Mouse (Mus musculus) liver, embryonic 11.5 days (tissue): ENCODE measurements around the gene Abhd2. TPM values are rescaled to one million over a fixed set of nuclear protein-coding genes. Genes with fewer than 3 reads are reported as not detected.

Experiments used
- ATAC-seq: fragments of 200-750 bp; cut with Nextera tagmentation; replicated peaks from 2 replicates; pipeline ENCODE4 v1.8.0; 2017; ENCODE audit warnings: moderate number of reproducible peaks, mild to moderate bottlenecking, moderate TSS enrichment, moderate library complexity; ENCODE audit not compliant: low FRiP score
- DNase-seq: peaks from one replicate; pipeline ENCODE4 v3.0.0-alpha.2; 2017; ENCODE audit warnings: low spot score
- H3K27ac ChIP-seq: fragments of 300-500 bp; sonication (generic); 2 replicates; pipeline ENCODE4 v1.5.1; 2014; ENCODE audit warnings: mild to moderate bottlenecking, low read depth, low read length, control low read depth
- H3K27me3 ChIP-seq: fragments of 300-500 bp; sonication (generic); replicated peaks from 2 replicates; pipeline ENCODE4 v1.6.1; 2014; ENCODE audit warnings: low read length, mixed read lengths; ENCODE audit not compliant: control insufficient read depth, insufficient read depth
- H3K36me3 ChIP-seq: fragments of 300-500 bp; sonication (generic); 2 replicates; pipeline ENCODE4 v1.6.1; 2014; ENCODE audit warnings: mild to moderate bottlenecking, low read length, moderate library complexity, mixed read lengths; ENCODE audit not compliant: control insufficient read depth, insufficient read depth
- H3K4me1 ChIP-seq: fragments of 300-500 bp; sonication (generic); replicated peaks from 2 replicates; pipeline ENCODE4 v1.6.1; 2014; ENCODE audit warnings: low read length, mixed read lengths; ENCODE audit not compliant: control insufficient read depth, insufficient read depth
- H3K4me2 ChIP-seq: fragments of 300-500 bp; sonication (generic); 2 replicates; pipeline ENCODE4 v1.6.1; 2014; ENCODE audit warnings: mild to moderate bottlenecking, control low read depth, moderate library complexity
- H3K4me3 ChIP-seq: fragments of 300-500 bp; sonication (generic); 2 replicates; pipeline ENCODE4 v1.5.1; 2014; ENCODE audit warnings: low read depth, low read length, control low read depth
- H3K9ac ChIP-seq: fragments of 300-500 bp; sonication (generic); 2 replicates; pipeline ENCODE4 v1.6.1; 2014; ENCODE audit warnings: low read depth, low read length, control low read depth
- H3K9me3 ChIP-seq: fragments of 300-500 bp; sonication (generic); 2 replicates; pipeline ENCODE4 v1.6.1; 2016; ENCODE audit warnings: low read length, inconsistent platforms, mixed read lengths; ENCODE audit not compliant: control insufficient read depth
- WGBS: fragments of 180-500 bp; shearing (Covaris S2); extraction: QIAGEN DNeasy Blood & Tissue Kit; methylation state at CpG from one replicate; pipeline ENCODE4 v1.1.7; 2014; 5-methylcytosine and 5-hydroxymethylcytosine counted together
- polyA plus RNA-seq: library from polyadenylated mRNA; unstranded; fragments of >200 nt; fragmentation: Nextera tagmentation; extraction: Ambion mirVana; gene quantifications from 2 replicates; pipeline ENCODE4 v1.2.1, GENCODE M21; 2014

Abhd2 gene
- polyA plus RNA-seq, 1 experiment from 2014 or later = 11.5 TPM

DNA sequence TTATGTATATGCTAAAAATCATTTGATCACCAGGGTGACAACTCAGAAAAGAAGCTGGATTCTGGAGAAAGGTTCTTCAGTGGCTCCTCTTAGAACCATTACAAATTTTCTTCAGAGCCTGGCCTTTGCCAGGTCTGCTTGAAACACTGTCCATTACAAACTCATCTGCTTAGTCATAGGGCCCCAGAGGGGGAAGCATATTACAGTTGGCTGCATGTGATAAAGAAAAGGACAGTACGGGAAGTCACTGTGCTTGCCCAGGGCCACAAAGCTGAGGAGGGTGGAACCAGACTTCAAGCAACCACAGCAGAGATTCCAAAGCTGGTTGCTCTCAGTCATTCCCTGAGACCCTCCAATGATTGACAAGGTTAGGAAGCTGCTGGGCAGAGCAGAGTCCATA, 3.1 kb upstream of the Abhd2 start:
- Histone ChIP-seq H3K27me3 (no peaks in the 10 kb centered on the region), H3K27ac (peak overlapping the region; percentile 53), H3K4me1 (peaks cover 65% of the 10 kb centered on the region), H3K36me3 (no peaks in the 10 kb centered on the region), H3K9ac (no peak overlapping the region), H3K9me3 (no peaks in the 10 kb centered on the region), H3K4me2 (peak overlapping the region; percentile 45), H3K4me3 (no peak overlapping the region)
- ATAC-seq = peak; percentile 48
- DNase-seq = no peak
- 25% methylated on average over 1 of the region's 1 CpGs for WGBS

DNA sequence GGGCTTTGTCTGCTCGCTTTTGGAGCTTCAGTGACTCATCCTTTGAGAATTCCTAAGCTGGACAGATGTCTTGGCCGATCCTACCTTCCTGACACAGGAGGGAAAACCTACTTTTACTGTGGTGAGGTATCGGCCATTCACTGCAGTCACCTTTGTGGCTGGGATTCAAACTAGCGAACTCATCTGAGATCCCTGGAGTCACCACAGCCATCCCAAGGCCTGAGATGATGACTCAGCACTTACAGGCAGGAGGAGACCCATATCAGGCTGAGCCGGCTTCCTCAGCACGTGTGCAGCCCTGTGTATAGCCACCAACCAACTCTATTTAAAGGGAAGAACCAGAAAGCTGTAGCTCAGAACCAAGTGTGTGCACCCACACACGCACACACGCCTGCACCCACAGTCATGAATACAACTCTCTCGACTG, 2.0 kb upstream of the Abhd2 start:
- ATAC-seq (peak; percentile 21; the same call in 1 of the 2 replicates), DNase-seq (no peak)
- WGBS = 50% methylated on average over 9 of the region's 9 CpGs
- Histone ChIP-seq H3K27ac (peak overlapping the region; percentile 53), H3K9ac (0 out of 2 replicates have a peak overlapping the region, but pooled peaks have one; percentile 25), H3K4me3 (no peak overlapping the region), H3K36me3 (no peaks in the 10 kb centered on the region), H3K27me3 (no peaks in the 10 kb centered on the region), H3K4me2 (peak overlapping the region; percentile 26), H3K4me1 (peaks cover 76% of the 10 kb centered on the region), H3K9me3 (no peaks in the 10 kb centered on the region)

DNA sequence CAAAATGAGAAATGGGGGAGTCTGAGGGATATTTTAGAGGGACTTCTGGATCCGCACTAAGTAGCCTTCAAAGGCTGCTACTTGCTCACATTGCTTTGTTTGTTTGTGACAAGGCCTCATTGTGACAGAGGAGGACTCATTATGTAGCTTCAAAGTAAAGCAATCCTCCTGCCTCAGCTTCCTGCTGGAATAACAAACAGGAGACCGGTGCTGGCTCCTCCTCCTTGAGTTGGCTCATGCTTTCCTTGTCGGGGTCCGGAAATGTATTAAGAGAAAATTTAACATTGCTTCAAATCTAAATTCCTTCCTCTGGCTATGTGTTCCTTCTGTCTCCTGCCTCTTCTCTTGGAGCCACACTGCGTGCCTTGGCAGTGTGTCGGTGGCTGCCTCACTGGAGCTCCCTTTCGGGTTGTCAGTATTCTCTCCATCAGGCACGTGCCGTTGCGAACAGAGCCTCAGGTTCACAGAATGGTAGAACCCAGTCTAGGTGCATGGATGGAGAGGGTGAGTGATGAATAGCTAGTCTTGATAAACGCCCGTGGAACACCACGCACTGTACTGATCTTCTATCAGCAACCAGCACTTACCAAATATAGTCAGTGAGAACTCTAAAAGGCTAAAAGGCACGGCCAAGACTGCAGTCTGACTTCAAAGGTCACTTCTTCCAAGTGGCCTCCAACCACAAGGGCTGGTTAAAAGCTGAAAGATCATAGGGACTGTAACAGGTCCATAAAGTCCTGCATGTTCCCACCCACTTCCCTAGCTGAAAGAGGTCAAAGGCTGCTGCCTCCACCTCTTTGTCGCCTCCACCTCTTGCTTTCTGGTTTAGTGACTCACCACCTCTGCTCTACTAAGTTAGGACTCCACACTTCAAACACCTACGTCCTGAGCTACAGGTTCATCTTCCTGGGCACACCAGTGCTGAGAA, 874 bp upstream of the Abhd2 start:
- no peaks in the 10 kb centered on the region for H3K9me3 ChIP-seq
- peak overlapping the region; percentile 59 for H3K9ac ChIP-seq
- peak overlapping the region; percentile 53 for H3K27ac ChIP-seq
- 70% methylated on average over 16 of the region's 16 CpGs for WGBS
- no peaks in the 10 kb centered on the region for H3K27me3 ChIP-seq
- H3K4me1 ChIP-seq = peaks cover 84% of the 10 kb centered on the region
- no peaks in the 10 kb centered on the region for H3K36me3 ChIP-seq
- ATAC-seq (no peak; the same call in 1 of the 2 replicates), DNase-seq (no peak)
- peak overlapping the region; percentile 95 for H3K4me2 ChIP-seq
- H3K4me3 ChIP-seq = peak overlapping the region; percentile 89

- peaks cover 83% of the 10 kb centered on the region for H3K4me1 ChIP-seq
- peak overlapping the region; percentile 85 for H3K9ac ChIP-seq
- peak overlapping the region; percentile 89 for H3K4me3 ChIP-seq
- DNase-seq = no peak
- peak overlapping the region; percentile 69 for H3K27ac ChIP-seq
- no peak for ATAC-seq
- no peaks in the 10 kb centered on the region for H3K9me3 ChIP-seq
- no peaks in the 10 kb centered on the region for H3K36me3 ChIP-seq
- H3K4me2 ChIP-seq = peak overlapping the region; percentile 95
- 23% methylated on average over 15 of the region's 15 CpGs for WGBS
- no peaks in the 10 kb centered on the region for H3K27me3 ChIP-seq
Measured at GRCm38 (mm10) chr7:79273738-79274472, 906 bp downstream of the Abhd2 start.

- WGBS = 75% methylated on average over 8 of the region's 8 CpGs
- peak overlapping the region; percentile 89 for H3K4me3 ChIP-seq
- ATAC-seq (no peak), DNase-seq (no peak)
- 0 out of 2 replicates have a peak overlapping the region, but pooled peaks have one; percentile 13 for H3K27ac ChIP-seq
- H3K4me2 ChIP-seq = peak overlapping the region; percentile 95
- peaks cover 86% of the 10 kb centered on the region for H3K4me1 ChIP-seq
- H3K27me3 ChIP-seq = no peaks in the 10 kb centered on the region
- H3K9ac ChIP-seq = peak overlapping the region; percentile 85
- H3K36me3 ChIP-seq = no peaks in the 10 kb centered on the region
- no peaks in the 10 kb centered on the region for H3K9me3 ChIP-seq
Measured at GRCm38 (mm10) chr7:79274473-79275010, 1.5 kb downstream of the Abhd2 start.

DNA sequence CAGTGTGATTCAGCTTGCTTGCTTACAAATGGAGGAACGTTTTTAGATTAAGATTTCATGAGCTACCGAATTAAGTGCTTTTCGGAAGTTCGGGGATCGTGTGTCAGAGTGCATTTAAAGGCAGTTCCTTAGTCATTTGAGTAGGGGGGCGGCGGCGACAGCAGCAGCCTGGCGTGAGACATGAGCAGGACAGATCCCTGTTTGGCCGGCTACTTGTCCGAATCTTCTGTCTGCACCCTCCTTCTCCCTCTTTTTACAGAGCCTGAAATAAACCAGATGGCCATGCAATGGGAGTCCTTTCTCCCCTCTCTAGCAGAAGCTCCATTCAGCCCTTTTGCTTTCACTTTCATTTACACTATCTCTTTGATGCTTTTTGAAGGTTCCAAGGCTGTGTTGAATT, 2.3 kb downstream of the Abhd2 start:
- H3K9me3 ChIP-seq = no peaks in the 10 kb centered on the region
- no peak for DNase-seq
- no peaks in the 10 kb centered on the region for H3K27me3 ChIP-seq
- peaks cover 83% of the 10 kb centered on the region for H3K4me1 ChIP-seq
- H3K36me3 ChIP-seq = no peaks in the 10 kb centered on the region
- no peak overlapping the region for H3K27ac ChIP-seq
- H3K9ac ChIP-seq = peak overlapping the region; percentile 85
- peak overlapping the region; percentile 89 for H3K4me3 ChIP-seq
- WGBS = 25% methylated on average over 11 of the region's 11 CpGs
- ATAC-seq = no peak
- peak overlapping the region; percentile 95 for H3K4me2 ChIP-seq

DNA sequence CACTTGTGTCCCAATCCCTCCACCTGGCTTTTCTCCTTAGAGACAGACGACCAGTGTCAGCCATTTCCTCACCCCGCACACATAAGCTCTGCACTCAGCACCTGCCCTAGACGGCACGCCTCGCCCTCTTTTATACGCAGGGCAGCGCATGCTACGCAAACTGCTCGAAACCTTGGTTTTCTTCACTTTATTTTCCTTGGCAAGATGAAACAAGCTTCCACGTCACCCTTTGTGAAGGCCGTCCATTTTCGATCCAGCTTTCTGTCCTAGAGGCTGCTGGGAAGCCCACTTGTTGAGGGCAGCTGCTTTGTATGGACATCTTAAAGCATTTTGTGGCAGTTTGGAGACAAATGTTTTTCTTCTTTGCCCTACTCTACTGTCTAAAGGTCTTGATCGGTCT, 5.4 kb downstream of the Abhd2 start:
- H3K4me3 ChIP-seq = no peak overlapping the region
- H3K4me2 ChIP-seq = no peak overlapping the region; the same call in 1 of the 2 replicates
- 88% methylated on average over 13 of the region's 13 CpGs for WGBS
- no peaks in the 10 kb centered on the region for H3K27me3 ChIP-seq
- ATAC-seq (no peak), DNase-seq (no peak)
- no peaks in the 10 kb centered on the region for H3K36me3 ChIP-seq
- no peaks in the 10 kb centered on the region for H3K9me3 ChIP-seq
- H3K9ac ChIP-seq = no peak overlapping the region
- H3K27ac ChIP-seq = no peak overlapping the region
- peaks cover 71% of the 10 kb centered on the region for H3K4me1 ChIP-seq

GRCm38 (mm10) chr7:79279376-79280029, 6.5 kb downstream of the Abhd2 start:
- Histone ChIP-seq H3K9me3 (no peaks in the 10 kb centered on the region), H3K4me2 (peak overlapping the region; percentile 49), H3K9ac (peak overlapping the region; percentile 55)

More at GRCm38 (mm10) chr7:79279376-79280029, 6.5 kb downstream of the Abhd2 start:
- peaks cover 70% of the 10 kb centered on the region for H3K4me1 ChIP-seq
- DNase-seq = no peak
- H3K36me3 ChIP-seq = no peaks in the 10 kb centered on the region
- no peak for ATAC-seq
- H3K4me3 ChIP-seq = no peak overlapping the region
- WGBS = 38% methylated on average over 10 of the region's 10 CpGs
- H3K27me3 ChIP-seq = no peaks in the 10 kb centered on the region
- peak overlapping the region; percentile 9; the same call in 1 of the 2 replicates for H3K27ac ChIP-seq
